Mouse (Mus musculus): Measurements from ENCODE around the gene Rapgef4.
"Not testable (repeated sequence)": the region's sequence is repeated elsewhere in the genome, so short reads cannot be mapped to it uniquely, and the experiment has no call there.

Rapgef4 gene

GRCm38 (mm10) chr2:72031717-72032116, 50.7 kb downstream of the Rapgef4 start:
- DNase-seq = no peak

GRCm38 (mm10) chr2:72035616-72036015, 54.6 kb downstream of the Rapgef4 start:
- peak; percentile 83 to 85 for DNase-seq

DNA sequence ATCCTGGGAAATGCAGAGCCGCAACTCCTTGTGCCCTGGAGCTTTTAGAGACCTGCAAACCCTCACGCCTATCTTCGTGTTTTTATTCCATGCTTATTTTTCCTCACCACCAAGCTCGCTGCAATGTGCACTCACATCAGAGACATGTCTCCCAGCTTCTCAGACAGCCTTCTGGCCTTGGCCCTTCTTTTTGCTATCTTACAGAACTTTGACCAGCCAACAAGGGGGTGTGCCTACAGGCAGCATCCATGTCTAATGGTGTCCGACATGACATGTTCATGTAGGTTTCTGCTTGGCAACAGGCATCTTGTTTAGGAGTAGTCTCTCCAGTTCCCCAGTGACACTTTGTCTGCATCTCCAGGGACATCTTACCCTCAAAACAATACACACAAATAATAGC, 56.3 kb downstream of the Rapgef4 start:
- DNase-seq = no peak

DNA sequence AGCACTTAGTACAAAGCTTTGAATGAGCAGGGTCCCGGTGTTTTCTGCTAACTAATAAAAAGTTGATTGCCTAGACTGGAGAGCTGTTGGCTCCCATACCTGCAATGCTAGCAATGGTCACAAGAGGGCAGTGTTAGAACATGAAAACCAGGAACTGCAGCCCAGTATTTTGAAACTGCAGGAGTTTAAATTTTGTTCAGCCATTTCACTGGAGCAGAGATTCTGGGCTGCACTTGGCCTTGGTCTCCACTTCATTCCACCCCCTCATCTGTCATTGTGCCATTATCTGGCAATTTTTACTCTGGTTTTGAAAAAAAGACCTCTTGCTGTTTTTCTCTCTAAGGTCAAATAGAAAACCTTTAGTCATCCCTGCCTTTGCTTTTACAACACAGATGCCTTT, 57.2 kb downstream of the Rapgef4 start:
- DNase-seq = peak; percentile 86 to 90

GRCm38 (mm10) chr2:72038651-72039251, 57.7 kb downstream of the Rapgef4 start:
- DNase-seq = peak; percentile 78 to 80

DNA sequence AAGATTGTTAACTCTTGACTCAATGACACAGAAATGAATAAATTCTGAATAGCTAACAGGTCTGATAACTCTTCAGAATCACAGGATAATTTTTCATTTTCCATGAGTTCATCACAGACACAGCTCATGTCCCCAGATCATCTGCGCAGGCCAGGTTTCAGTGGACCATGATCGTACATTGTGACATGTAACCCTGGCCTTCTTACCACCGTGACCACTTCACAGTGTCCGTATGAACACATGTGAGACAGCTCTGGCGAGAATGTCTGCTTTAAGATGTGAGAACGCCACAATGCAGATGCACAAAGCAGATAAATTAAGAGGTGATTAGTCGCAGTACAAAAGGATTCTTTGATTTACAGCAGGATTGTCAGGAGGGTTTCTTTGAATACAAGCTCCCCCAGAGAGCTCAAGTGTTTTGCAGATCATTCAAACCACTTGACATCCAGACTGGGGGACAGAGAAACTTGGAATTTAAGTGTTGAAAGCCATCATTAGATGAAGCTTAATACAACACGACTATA, 58.5 kb downstream of the Rapgef4 start:
- no peak for DNase-seq

GRCm38 (mm10) chr2:72041087-72041486, 60.0 kb downstream of the Rapgef4 start:
- peak in 1 of 2 experiments; percentile 52 for DNase-seq

GRCm38 (mm10) chr2:72042093-72042492, 61.1 kb downstream of the Rapgef4 start:
- no peak for DNase-seq

GRCm38 (mm10) chr2:72044191-72044590, 63.2 kb downstream of the Rapgef4 start:
- no peak for DNase-seq

DNA sequence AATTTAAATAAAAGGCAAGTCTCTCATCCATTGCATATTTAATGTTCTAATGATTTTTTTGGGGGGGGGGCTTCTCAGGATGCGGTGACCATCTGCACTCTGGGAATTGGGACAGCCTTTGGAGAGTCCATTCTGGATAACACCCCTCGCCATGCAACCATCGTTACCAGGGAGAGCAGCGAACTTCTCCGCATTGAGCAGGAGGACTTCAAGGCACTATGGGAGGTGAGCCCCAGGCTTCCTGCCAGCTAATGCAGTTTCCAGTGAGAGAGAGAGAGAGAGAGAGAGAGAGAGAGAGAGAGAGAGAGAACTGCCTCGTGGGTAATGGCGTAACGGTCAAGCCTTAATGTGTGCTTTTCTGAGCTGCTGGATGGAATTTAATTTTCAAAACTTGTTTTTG, 64.0 kb downstream of the Rapgef4 start:
- no peak for DNase-seq

- no peak for DNase-seq
These were observed 64.6 kb downstream of the Rapgef4 start for GRCm38 (mm10) chr2:72045659-72046058.

DNA sequence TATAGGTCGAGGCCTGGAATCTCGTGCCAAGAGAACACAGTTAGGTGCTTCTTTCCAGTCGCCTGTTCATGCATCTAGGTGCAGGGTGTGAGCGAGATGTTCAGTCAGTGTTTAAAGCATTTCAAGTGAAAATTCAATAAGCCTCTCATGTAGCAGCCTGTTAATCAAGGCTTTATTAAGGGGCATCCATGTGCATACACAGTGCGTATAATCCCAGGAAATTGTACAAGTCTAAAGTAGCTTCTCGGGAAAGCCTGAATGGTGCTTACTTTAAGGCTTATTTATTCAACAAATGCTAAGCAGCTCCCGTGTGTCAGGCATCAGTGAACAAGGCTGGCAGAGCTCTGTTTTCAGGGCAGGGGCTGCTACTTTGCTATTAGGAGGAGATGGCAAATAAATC, 69.4 kb downstream of the Rapgef4 start:
- DNase-seq = no peak

DNA sequence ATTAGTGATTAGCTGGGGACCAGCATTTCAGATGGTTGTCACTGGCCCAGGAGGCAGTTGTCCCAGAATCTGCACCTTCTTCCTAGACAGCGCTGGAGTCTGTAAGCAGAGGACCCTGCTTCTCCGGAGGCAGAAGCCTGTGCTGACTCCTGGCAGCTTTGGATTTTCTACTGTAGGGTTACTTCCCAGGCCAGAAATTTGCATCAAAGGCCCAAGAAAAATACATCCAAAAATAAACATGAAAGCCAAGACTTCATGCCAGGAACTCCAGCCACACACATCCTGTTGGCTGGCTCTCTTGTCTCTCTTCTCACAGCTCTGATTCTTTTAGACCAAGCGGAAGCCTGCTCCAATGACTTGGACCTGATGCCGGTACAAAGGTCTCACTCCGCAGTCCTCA, 73.2 kb downstream of the Rapgef4 start:
- peak; percentile 45 to 46 for DNase-seq

DNA sequence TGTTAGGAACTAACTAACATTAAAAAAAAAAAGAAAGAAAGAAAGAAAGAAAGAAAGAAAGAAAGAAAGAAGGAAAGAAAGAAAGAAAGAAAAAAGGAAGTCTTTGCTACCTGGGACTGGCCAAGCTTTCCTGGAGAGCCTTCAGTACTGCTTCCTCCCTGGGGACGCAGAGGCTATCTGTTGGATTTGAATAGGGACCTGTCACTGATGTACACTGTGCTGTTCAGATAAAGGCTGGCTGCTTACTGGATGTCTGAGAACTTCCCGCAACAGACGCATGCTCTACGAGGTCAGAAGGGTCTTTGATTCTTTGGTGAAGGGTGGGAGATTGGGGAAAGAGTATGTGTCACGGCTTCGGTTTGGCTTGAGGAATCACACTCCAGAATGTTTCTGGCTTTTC, 73.7 kb downstream of the Rapgef4 start:
- DNase-seq = no peak

DNA sequence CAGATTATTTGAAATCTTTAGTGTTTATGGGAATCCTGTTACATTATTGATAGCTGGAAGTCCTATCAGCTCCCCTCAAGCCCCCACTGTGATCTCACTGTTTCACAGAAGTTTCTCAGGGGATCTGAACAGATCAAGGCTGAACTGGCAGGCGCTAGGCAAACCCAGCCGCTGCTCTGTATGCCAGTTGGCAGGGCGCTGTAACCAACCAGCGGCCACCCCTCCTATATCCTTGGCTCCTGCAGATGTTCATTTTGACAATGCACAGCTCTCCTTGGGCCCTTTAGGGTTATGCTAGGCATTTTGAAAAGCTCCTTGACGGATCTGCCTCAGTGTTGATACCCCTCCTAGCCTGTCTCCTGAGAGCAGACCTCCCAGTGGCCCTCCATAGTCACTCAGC, 74.4 kb downstream of the Rapgef4 start:
- DNase-seq = no peak

DNA sequence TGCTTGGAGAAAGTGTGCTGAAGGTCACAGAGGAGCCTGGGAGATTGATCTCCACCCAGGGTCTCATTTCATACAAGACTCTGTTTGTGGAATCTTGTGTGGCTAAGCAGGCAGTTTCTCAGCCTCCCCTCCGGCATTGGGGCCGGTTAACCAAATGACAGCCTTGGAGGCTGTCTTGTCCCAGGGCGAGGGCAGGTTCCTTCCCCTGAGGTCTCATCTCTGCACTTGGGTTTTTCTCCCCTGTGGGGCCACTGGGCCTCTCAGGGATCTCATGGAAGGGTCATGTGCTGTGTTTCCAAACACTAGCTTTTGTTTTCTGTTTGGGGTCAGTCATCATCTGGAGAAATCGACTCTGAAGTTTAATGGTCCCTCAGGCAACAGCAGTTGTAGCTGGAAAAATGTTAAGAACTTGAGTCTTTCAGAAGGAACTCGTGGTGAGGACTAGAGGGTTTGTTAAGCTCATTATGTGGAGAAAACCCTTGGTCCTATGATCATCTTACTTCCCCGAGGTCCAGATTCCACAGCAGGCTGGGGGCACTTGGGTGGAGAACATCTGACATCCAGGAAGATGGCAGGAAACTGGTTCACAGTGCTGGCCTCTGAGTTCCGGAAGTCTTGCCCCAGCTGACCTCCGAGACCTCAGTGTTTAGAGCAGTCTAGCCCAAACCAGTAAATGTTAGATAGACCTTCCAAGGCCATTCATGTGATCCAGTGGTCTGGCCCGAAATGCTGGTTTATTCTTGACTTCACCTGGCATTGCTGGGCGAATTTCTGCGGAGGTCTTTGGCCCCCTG, 75.2 kb downstream of the Rapgef4 start:
- DNase-seq = no peak

DNA sequence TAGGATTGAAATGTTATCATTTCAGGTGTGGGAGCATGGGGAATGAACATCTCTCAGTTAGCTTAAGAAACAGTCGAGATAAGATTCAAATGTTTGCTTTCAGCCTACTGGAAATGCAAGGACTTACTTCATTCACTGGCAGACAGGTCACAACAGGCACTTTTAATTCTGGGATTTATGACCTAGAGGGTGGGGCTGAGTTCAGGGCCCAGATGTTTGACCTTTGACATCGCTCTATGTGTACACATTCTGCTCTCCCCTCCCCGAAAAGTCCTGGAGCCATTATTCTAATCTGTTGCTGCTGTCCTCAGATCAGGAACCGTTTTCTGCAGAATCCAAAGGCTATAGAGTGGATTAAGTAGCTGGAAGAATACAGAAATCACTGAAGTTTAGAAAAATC, 81.9 kb downstream of the Rapgef4 start:
- no peak for DNase-seq

GRCm38 (mm10) chr2:72068505-72068904, 87.5 kb downstream of the Rapgef4 start:
- no peak for DNase-seq

- no peak for DNase-seq
These were observed 89.0 kb downstream of the Rapgef4 start for GRCm38 (mm10) chr2:72070086-72070485.

DNA sequence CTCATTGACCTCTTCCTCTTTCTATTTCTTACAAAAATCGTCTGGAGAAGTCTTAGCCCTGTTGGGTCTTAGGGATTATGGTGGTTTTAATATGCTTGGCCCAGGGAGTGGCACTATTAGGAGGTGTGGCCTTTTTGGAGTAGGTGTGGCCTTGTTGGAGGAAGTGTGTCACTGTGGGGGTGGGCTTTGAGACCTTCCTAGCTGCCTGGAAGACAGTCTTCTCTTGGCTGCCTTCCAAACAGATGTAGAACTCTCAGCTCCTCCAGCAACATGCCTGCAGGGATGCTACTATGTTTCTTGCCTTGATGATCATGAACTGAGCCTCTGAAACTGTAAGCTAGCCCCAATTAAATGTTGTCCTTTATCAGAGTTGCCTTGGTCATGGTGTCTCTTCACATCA, 92.1 kb downstream of the Rapgef4 start:
- DNase-seq = not testable (repeated sequence)

GRCm38 (mm10) chr2:72074999-72075561, 94.0 kb downstream of the Rapgef4 start:
- no peak for DNase-seq

- DNase-seq = no peak
These were observed 96.6 kb downstream of the Rapgef4 start for GRCm38 (mm10) chr2:72077490-72078139.

- DNase-seq = no peak
These were observed 97.1 kb downstream of the Rapgef4 start for GRCm38 (mm10) chr2:72078140-72078521.

GRCm38 (mm10) chr2:72079110-72079509, 98.1 kb downstream of the Rapgef4 start:
- DNase-seq = no peak

Data from cerebellum, adult 18-20 months (tissue).